In genomic region chr2:101639840-101640350, GRCm38 (mm10) we compare ENCODE assay signal across 21 mouse cellular contexts. TPM values are rescaled to one million over a fixed set of nuclear protein-coding genes. Genes with fewer than 3 reads are reported as not detected.
"Had no signal": no experiment of that assay in that cellular context is flagged by ENCODE, and none has a peak within 500 bp of the region (broad histone marks: within the 10 kb centered on the region; RNA-seq: fewer than 3 reads in every experiment).

No protein-coding gene starts in this region.

- H3K4me2 ChIP-seq: limb, embryonic 12.5 days; liver, embryonic 13.5 days; lung, embryonic 15.5 days; midbrain, embryonic 11.5 days; midbrain, embryonic 15.5 days had no signal

- H3K36me3 ChIP-seq: limb, embryonic 12.5 days; liver, embryonic 13.5 days; lung, embryonic 15.5 days; midbrain, embryonic 15.5 days had no signal

- H3K9ac ChIP-seq: limb, embryonic 12.5 days; liver, embryonic 13.5 days; liver, postnatal 0 days; lung, embryonic 15.5 days; midbrain, embryonic 15.5 days had no signal

- H3K4me3 ChIP-seq: limb, embryonic 12.5 days; liver, embryonic 13.5 days; lung, embryonic 15.5 days; megakaryocyte, embryonic 14.5 days; midbrain, embryonic 15.5 days had no signal

- H3K4me1 ChIP-seq: liver, embryonic 13.5 days; lung, embryonic 15.5 days; megakaryocyte, embryonic 14.5 days; midbrain, embryonic 15.5 days had no signal

- H3K27ac ChIP-seq: limb, embryonic 12.5 days; liver, embryonic 13.5 days; lung, embryonic 15.5 days; macrophage; midbrain, embryonic 15.5 days had no signal

- DNase-seq: kidney, postnatal 10 days; layer of hippocampus, postnatal 36 days; liver; liver, embryonic 13.5 days; liver, postnatal 0 days; lung, postnatal 14 days; right cerebral cortex, postnatal 4 days; spleen, adult 18-20 months; thymus, adult 18-20 months had no signal

- H3K9me3 ChIP-seq: limb, embryonic 12.5 days; liver, embryonic 13.5 days; lung, embryonic 15.5 days; midbrain, embryonic 15.5 days had no signal

- ATAC-seq: liver, postnatal 0 days; midbrain, embryonic 15.5 days had no signal

- H3K27me3 ChIP-seq: liver, embryonic 13.5 days; lung, embryonic 15.5 days; midbrain, embryonic 15.5 days had no signal

RNA-seq across cellular contexts. Expression of gene Rag1, which starts 9.4 kb away (rescaled TPM):
- polyA plus RNA-seq: large intestine, adult 2 months; macrophage had no signal

RNA-seq across cellular contexts. Expression of gene Rag2, which starts 15.4 kb away (rescaled TPM):
- total RNA-seq: layer of hippocampus, postnatal 36 days; left cerebral cortex, adult 8-10 months; left cerebral cortex, postnatal 36 days; monocyte, adult 5-6 weeks; neutrophil, adult 5-6 weeks had no signal
- polyA plus RNA-seq: large intestine, adult 2 months; limb, embryonic 12.5 days; macrophage; midbrain, embryonic 15.5 days; stomach, embryonic 14.5 days had no signal
